Mouse (Mus musculus) stomach, postnatal 0 days (tissue): ENCODE data around the gene Sgms1. TPM values are rescaled to one million over a fixed set of nuclear protein-coding genes. Genes with fewer than 3 reads are reported as not detected.

Experiments
- ATAC-seq: fragments of 200-750 bp; cut with Nextera tagmentation; 2 replicates; pipeline ENCODE4 v1.8.0; 2017; ENCODE audit not compliant: low FRiP score, low TSS enrichment
- DNase-seq: peaks from one replicate; pipeline ENCODE4 v3.0.0-alpha.2; 2016; ENCODE audit warnings: low spot score
- H3K27ac ChIP-seq: fragments of 300-500 bp; sonication (generic); replicated peaks from 2 replicates; pipeline ENCODE4 v1.5.1; 2014; ENCODE audit warnings: mild to moderate bottlenecking, control low read depth
- H3K27me3 ChIP-seq: fragments of 300-500 bp; sonication (generic); 2 replicates; pipeline ENCODE4 v1.6.1; 2014; ENCODE audit warnings: low read length; ENCODE audit not compliant: control insufficient read depth, insufficient read depth
- H3K36me3 ChIP-seq: fragments of 300-500 bp; sonication (generic); 2 replicates; pipeline ENCODE4 v1.6.1; 2014; ENCODE audit warnings: low read length, mixed read lengths; ENCODE audit not compliant: control insufficient read depth, insufficient read depth
- H3K4me1 ChIP-seq: fragments of 300-500 bp; sonication (generic); replicated peaks from 2 replicates; pipeline ENCODE4 v1.6.1; 2014; ENCODE audit warnings: antibody characterized with exemption; ENCODE audit not compliant: control insufficient read depth, insufficient read depth
- H3K4me2 ChIP-seq: fragments of 300-500 bp; sonication (generic); replicated peaks from 2 replicates; pipeline ENCODE4 v1.6.1; 2014; ENCODE audit warnings: low read depth, mild to moderate bottlenecking, control low read depth, moderate library complexity
- H3K4me3 ChIP-seq: fragments of 300-500 bp; sonication (generic); 2 replicates; pipeline ENCODE4 v1.5.1; 2014; ENCODE audit warnings: low read depth, low read length, control low read depth
- H3K9ac ChIP-seq: fragments of 300-500 bp; sonication (generic); 2 replicates; pipeline ENCODE4 v1.6.1; 2014; ENCODE audit warnings: mild to moderate bottlenecking, low read length, control low read depth, mixed read lengths
- H3K9me3 ChIP-seq: fragments of 300-500 bp; sonication (generic); 2 replicates; pipeline ENCODE4 v1.6.1; 2016; ENCODE audit warnings: low read length; ENCODE audit not compliant: control insufficient read depth
- CTCF ChIP-seq: IDR thresholded peaks from 2 replicates; pipeline ENCODE4 v1.5.1; 2016; ENCODE audit warnings: antibody characterized with exemption, low read depth, mild to moderate bottlenecking, moderate library complexity
- EP300 ChIP-seq: optimal IDR thresholded peaks from 2 replicates; pipeline ENCODE3; 2016; ENCODE audit warnings: antibody characterized with exemption
- WGBS: fragments of 180-500 bp; shearing (Covaris S2); extraction: QIAGEN DNeasy Blood & Tissue Kit; methylation state at CpG from one replicate; pipeline ENCODE4 v1.1.7; 2014; 5-methylcytosine and 5-hydroxymethylcytosine counted together
- polyA plus RNA-seq: library from polyadenylated mRNA; unstranded; fragments of >200 nt; fragmentation: Nextera tagmentation; extraction: Ambion mirVana; gene quantifications from 2 replicates; pipeline ENCODE4 v1.2.1, GENCODE M21; 2015

Gene Sgms1
- polyA plus RNA-seq, 1 experiment from 2014 or later: 29.3 TPM

DNA sequence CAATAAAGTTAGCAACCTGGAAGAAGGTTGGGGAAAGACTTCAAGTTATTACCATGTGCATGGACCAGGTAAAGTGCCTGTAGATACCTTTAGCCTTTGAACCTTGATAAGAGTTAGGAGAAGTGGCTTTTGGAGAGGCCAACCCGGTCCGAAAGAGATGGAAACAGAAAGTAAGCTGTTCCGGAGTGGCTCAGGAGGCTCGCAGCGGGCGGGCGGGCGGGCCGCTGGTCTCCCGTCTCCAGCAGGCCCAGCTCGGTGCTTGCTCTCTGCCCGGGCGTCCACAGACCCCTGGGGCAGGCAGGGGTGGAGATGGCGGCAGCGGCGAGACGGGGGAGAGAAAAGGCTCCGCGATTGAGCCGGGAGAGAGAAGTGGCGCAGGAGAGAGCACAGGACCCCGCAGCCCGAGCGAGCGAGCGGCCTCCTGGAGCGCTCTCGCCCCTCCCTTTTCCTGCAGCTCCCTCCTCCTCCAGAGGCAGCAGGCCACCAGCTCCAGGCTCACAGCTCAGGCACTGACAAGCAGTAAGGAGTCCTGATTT, 281.7 kb downstream of the Sgms1 start, which contains the start of gene Asah2:
Gene Asah2, minus strand, starts transcription at position 441 of the 536 bp plus-strand sequence.
- DNase-seq (peak; percentile 87), ATAC-seq (peak; percentile 90)
- Histone ChIP-seq H3K27ac (peak within 1 kb of the TSS; percentile 98), H3K4me1 (0 out of 2 replicates have a peak, but pooled peaks cover 3% of the 10 kb centered on the region), H3K9me3 (no peaks in the 10 kb centered on the region), H3K4me2 (peak within 1 kb of the TSS; percentile 56), H3K27me3 (no peaks in the 10 kb centered on the region), H3K9ac (peak within 1 kb of the TSS; percentile 98), H3K36me3 (no peaks in the 10 kb centered on the region), H3K4me3 (peak within 1 kb of the TSS; percentile 73)
- under 1% methylated on average over 24 of the region's 28 CpGs for WGBS
- TF ChIP-seq CTCF: peak; percentile 64
- no peak for TF ChIP-seq EP300

DNA sequence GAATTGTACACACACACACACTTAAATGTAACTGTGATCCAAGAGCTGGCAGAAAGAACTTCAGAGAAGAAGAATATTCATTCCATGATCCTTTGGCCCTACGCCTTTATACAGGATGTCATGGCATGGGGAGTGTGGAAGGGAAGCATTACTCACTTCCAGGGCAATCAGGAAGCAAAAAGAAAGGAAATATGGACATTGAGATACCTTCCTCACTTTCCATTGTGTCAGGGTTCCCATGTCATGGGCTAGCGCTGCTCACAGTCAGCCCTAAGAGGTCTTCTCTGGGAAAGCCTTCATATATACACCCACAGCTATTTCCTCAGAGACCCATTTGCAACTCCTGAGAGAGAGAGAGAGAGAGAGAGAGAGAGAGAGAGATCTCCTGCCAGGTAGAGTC, 282.8 kb downstream of the Sgms1 start:
- DNase-seq: no peak
- 89% methylated on average over 2 of the region's 2 CpGs for WGBS
- Histone ChIP-seq H3K4me1 (0 out of 2 replicates have a peak, but pooled peaks cover 3% of the 10 kb centered on the region), H3K27me3 (no peaks in the 10 kb centered on the region), H3K9ac (no peak overlapping the region), H3K4me2 (peak overlapping the region; percentile 56), H3K9me3 (no peaks in the 10 kb centered on the region), H3K27ac (peak overlapping the region; percentile 98), H3K4me3 (peak overlapping the region; percentile 73; the same call in 1 of the 2 replicates), H3K36me3 (no peaks in the 10 kb centered on the region)
- no peak; the same call in 1 of the 2 replicates for ATAC-seq
- no peak for TF ChIP-seq CTCF

DNA sequence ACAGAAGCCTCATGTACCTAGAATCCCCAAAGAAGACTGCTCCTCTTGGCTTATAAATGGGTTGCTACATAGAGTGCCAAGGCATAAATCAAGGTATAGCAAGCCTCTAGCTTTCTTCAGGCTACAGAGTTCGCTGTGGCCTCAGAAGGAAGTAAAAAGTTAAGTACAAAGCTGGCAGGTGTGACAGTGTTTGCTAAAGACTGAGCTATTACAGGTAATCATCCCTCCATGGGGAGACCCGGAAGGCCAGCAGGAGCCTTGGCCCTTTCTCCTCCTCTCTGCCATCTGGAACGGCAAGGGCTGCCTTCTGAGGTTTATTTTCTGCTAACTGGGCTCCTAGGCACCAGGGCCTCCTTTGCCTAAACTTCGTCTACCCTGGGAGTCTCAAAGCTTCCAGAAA, 285.3 kb downstream of the Sgms1 start:
- Histone ChIP-seq H3K36me3 (no peaks in the 10 kb centered on the region), H3K9me3 (no peaks in the 10 kb centered on the region), H3K4me2 (no peak overlapping the region), H3K27me3 (no peaks in the 10 kb centered on the region), H3K4me1 (0 out of 2 replicates have a peak, but pooled peaks cover 3% of the 10 kb centered on the region), H3K9ac (no peak overlapping the region), H3K4me3 (no peak overlapping the region), H3K27ac (peak overlapping the region; percentile 76; the same call in 1 of the 2 replicates)
- DNase-seq: peak; percentile 63
- peak; percentile 82 for ATAC-seq
- 61% methylated on average over 4 of the region's 4 CpGs for WGBS
- TF ChIP-seq CTCF (no peak), EP300 (no peak)

DNA sequence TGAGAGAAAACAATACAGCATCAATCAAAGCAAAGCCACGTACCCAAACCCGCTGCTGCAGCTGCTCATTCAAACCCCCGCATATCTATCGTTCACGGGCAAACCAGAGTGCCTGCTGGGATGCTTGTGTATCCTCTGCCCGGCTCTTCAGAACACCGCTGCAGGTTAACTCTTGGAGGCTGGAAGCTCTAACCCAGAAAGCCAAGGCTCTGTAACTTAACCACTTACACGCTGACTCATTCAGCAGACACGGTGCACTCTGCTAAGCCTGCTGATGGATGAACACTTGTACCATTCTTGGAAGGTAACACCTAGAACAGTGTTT, 286.6 kb downstream of the Sgms1 start:
- WGBS: 31% methylated on average over 9 of the region's 9 CpGs
- ATAC-seq: no peak
- no peak overlapping the region for H3K4me3 ChIP-seq

DNA sequence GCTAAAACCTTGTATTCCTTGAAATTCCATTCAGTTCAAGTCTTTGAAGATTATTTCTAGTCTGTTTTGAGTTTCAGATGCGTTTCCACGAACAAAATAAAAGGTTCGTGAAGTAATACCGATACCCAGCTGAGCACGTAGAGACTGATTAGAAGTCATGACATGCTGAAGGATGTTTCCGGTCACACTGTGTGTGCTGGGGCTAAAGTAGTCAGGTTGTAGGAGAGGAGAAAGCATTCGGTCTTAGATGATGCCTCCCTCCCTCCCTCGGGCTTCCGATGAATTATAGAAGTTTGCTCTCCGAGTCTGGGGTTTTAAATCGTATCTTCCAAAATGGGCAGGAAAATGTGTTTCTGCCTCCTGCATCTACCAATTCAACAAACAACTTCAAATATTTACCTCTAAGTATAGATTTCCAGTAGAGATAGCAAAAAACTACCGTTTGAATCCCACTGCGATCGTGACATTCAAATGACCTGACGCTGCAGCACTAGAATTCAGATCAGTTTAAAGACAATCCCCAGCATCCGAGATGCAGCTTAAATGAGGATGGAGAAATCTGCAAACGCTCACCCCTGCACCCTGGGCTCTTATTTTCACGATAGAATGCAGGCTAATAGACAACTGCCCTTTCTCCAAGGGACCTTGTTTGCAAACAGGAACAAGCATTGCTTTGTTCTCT, 287.1 kb downstream of the Sgms1 start:
- 39% methylated on average over 18 of the region's 18 CpGs for WGBS
- 0 out of 2 replicates have a peak, but pooled peaks cover 3% of the 10 kb centered on the region for H3K4me1 ChIP-seq
- H3K36me3 ChIP-seq: no peaks in the 10 kb centered on the region
- no peak overlapping the region for H3K4me2 ChIP-seq
- no peak for TF ChIP-seq EP300
- TF ChIP-seq CTCF: no peak
- no peaks in the 10 kb centered on the region for H3K9me3 ChIP-seq
- DNase-seq: no peak
- H3K27me3 ChIP-seq: no peaks in the 10 kb centered on the region
- H3K4me3 ChIP-seq: no peak overlapping the region
- ATAC-seq: no peak
- H3K9ac ChIP-seq: no peak overlapping the region
- no peak overlapping the region for H3K27ac ChIP-seq

More for the DNA sequence above, 286.6 kb downstream of the Sgms1 start:
- Histone ChIP-seq H3K27ac (no peak overlapping the region), H3K36me3 (no peaks in the 10 kb centered on the region), H3K9me3 (no peaks in the 10 kb centered on the region), H3K9ac (no peak overlapping the region), H3K4me1 (0 out of 2 replicates have a peak, but pooled peaks cover 3% of the 10 kb centered on the region), H3K27me3 (no peaks in the 10 kb centered on the region), H3K4me2 (no peak overlapping the region)
- DNase-seq: no peak
- TF ChIP-seq CTCF (no peak), EP300 (no peak)

DNA sequence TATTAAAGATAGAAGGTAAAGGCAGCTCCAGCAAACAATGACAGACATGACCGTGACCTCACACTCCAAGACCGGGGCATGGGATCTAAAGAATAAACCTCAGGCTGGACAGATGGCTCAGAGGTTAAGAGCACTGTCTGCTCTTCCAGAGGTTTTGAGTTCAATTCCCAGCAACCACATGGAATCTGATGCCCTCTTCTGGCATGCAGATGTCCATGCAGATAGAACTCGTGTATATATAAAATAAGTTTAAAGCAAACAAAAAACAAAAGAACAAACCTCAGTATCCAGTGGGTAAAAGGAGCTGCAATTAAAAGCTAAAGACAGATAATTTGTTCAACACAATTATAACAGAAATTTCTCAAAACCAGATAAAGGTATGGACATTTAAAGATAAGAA, 290.9 kb downstream of the Sgms1 start:
- H3K9me3 ChIP-seq: no peaks in the 10 kb centered on the region
- ATAC-seq (no peak), DNase-seq (no peak)
- H3K27me3 ChIP-seq: no peaks in the 10 kb centered on the region
- peak; percentile 49 for TF ChIP-seq CTCF
- TF ChIP-seq EP300: no peak
- H3K4me2 ChIP-seq: no peak overlapping the region
- no peak overlapping the region for H3K27ac ChIP-seq
- H3K9ac ChIP-seq: no peak overlapping the region
- H3K36me3 ChIP-seq: no peaks in the 10 kb centered on the region
- H3K4me3 ChIP-seq: no peak overlapping the region
- H3K4me1 ChIP-seq: no peaks in the 10 kb centered on the region
- 72% methylated on average over 3 of the region's 3 CpGs for WGBS
